Mouse (Mus musculus) MEL (cell line): ENCODE measurements around the gene Tarbp2. TPM values are rescaled to one million over a fixed set of nuclear protein-coding genes. Genes with fewer than 3 reads are reported as not detected.

ENCODE experiments used
- DNase-seq: peaks from one replicate; pipeline ENCODE4 v3.0.0; 2011; ENCODE audit warnings: low read depth, low spot score
- H3K27ac ChIP-seq: 2 replicates; pipeline ENCODE4 v1.5.1; 2012; ENCODE audit warnings: low read depth, mild to moderate bottlenecking, control low read depth, low read length, moderate library complexity; ENCODE audit not compliant: control insufficient read depth
- H3K27me3 ChIP-seq, 2 experiments: fragments of 150-350 bp in 1 of 2; sonication (generic) in 1 of 2; 2 replicates each; pipeline ENCODE4 v1.6.1; 2012; ENCODE audit warnings: low read length in 2 of 2, mild to moderate bottlenecking in 2 of 2, improper control_type of control experiment in 1 of 2, moderate library complexity in 1 of 2; ENCODE audit not compliant: insufficient read depth in 2 of 2, control insufficient read depth in 1 of 2
- H3K36me3 ChIP-seq, 2 experiments: 2 replicates each; pipeline ENCODE4 v1.6.1; 2012 to 2014; ENCODE audit warnings: low read length in 2 of 2, improper control_type of control experiment in 1 of 2, inconsistent platforms in 1 of 2, mild to moderate bottlenecking in 1 of 2; ENCODE audit not compliant: insufficient read depth in 2 of 2, control insufficient read depth in 1 of 2
- H3K4me1 ChIP-seq, 2 experiments: fragments of 150-350 bp in 1 of 2; sonication (generic) in 1 of 2; 2 replicates each; pipeline ENCODE4 v1.6.1; 2012; ENCODE audit warnings: low read length in 2 of 2, improper control_type of control experiment in 1 of 2, mild to moderate bottlenecking in 1 of 2; ENCODE audit not compliant: insufficient read depth in 2 of 2, control insufficient read depth in 1 of 2
- H3K4me3 ChIP-seq, 2 experiments: fragments of 150-350 bp in 1 of 2; sonication (generic) in 1 of 2; 2 replicates each; pipeline ENCODE4 v1.5.1; 2012; ENCODE audit warnings: low read depth in 2 of 2, low read length in 2 of 2, mild to moderate bottlenecking in 2 of 2, moderate library complexity in 2 of 2, control low read depth in 1 of 2, improper control_type of control experiment in 1 of 2; ENCODE audit not compliant: control insufficient read depth in 1 of 2, insufficient read depth in 1 of 2
- H3K79me2 ChIP-seq: 2 replicates; pipeline ENCODE4 v1.6.1; 2012; ENCODE audit warnings: mild to moderate bottlenecking, low read length, moderate library complexity; ENCODE audit not compliant: control insufficient read depth, poor library complexity, insufficient read depth
- H3K9ac ChIP-seq: 2 replicates; pipeline ENCODE4 v1.6.1; 2012; ENCODE audit warnings: low read depth, mild to moderate bottlenecking, control low read depth, low read length, moderate library complexity; ENCODE audit not compliant: control insufficient read depth, poor library complexity, severe bottlenecking
- H3K9me3 ChIP-seq: fragments of 150-350 bp; sonication (generic); replicated peaks from 2 replicates; pipeline ENCODE4 v1.6.1; 2012; ENCODE audit warnings: mild to moderate bottlenecking, low read length, improper control_type of control experiment, moderate library complexity; ENCODE audit not compliant: insufficient read depth
- CHD1 ChIP-seq: IDR thresholded peaks from 2 replicates; pipeline ENCODE4 v1.6.1; 2012; ENCODE audit warnings: low read depth, mild to moderate bottlenecking, inconsistent platforms, low read length, improper control_type of control experiment
- CHD2 ChIP-seq: IDR thresholded peaks from 2 replicates; pipeline ENCODE4 v1.6.1; 2011; ENCODE audit warnings: low read length, improper control_type of control experiment
- CTCF ChIP-seq, 3 experiments: IDR thresholded peaks in 2 of 3; conservative IDR thresholded peaks in 1 of 3; 2 replicates each; pipeline ENCODE4 v1.5.1; 2011 to 2012; ENCODE audit warnings: low read length in 3 of 3, low read depth in 2 of 3, mild to moderate bottlenecking in 2 of 3, improper control_type of control experiment in 1 of 3, inconsistent platforms in 1 of 3, mixed read lengths in 1 of 3, moderate library complexity in 1 of 3; ENCODE audit not compliant: control insufficient read depth in 1 of 3, insufficient read depth in 1 of 3, poor library complexity in 1 of 3, severe bottlenecking in 1 of 3
- ETS1 ChIP-seq: IDR thresholded peaks from 2 replicates; pipeline ENCODE4 v1.6.1; 2012; ENCODE audit warnings: low read depth, mild to moderate bottlenecking, inconsistent platforms, low read length, improper control_type of control experiment, moderate library complexity
- GATA1 ChIP-seq: IDR thresholded peaks from 2 replicates; pipeline ENCODE4 v1.6.1; 2011; ENCODE audit warnings: low read depth, low read length, improper control_type of control experiment
- HCFC1 ChIP-seq: IDR thresholded peaks from 2 replicates; pipeline ENCODE4 v1.6.1; 2012; ENCODE audit warnings: low read depth, mild to moderate bottlenecking, inconsistent platforms, low read length, improper control_type of control experiment, moderate library complexity
- JUND ChIP-seq: IDR thresholded peaks from 2 replicates; pipeline ENCODE4 v1.6.1; 2011; ENCODE audit warnings: low read depth, mild to moderate bottlenecking, improper control_type of control experiment, low read length
- MAFK ChIP-seq: IDR thresholded peaks from 2 replicates; pipeline ENCODE4 v1.6.1; 2011; ENCODE audit warnings: low read depth, mild to moderate bottlenecking, low read length, improper control_type of control experiment, borderline replicate concordance
- MAX ChIP-seq: IDR thresholded peaks from 2 replicates; pipeline ENCODE4 v1.6.1; 2011; ENCODE audit warnings: low read length, improper control_type of control experiment
- MAZ ChIP-seq: IDR thresholded peaks from 2 replicates; pipeline ENCODE4 v1.6.1; 2012; ENCODE audit warnings: low read depth, mild to moderate bottlenecking, inconsistent platforms, low read length, improper control_type of control experiment
- MXI1 ChIP-seq: IDR thresholded peaks from 2 replicates; pipeline ENCODE4 v1.6.1; 2011; ENCODE audit warnings: mild to moderate bottlenecking, low read depth, low read length, improper control_type of control experiment
- POLR2A ChIP-seq, 2 experiments: IDR thresholded peaks; 2 replicates each; pipeline ENCODE4 v1.6.1; 2011 to 2012; ENCODE audit warnings: low read length in 2 of 2, mild to moderate bottlenecking in 2 of 2, control low read depth in 1 of 2, improper control_type of control experiment in 1 of 2, low read depth in 1 of 2, moderate library complexity in 1 of 2; ENCODE audit not compliant: control insufficient read depth in 1 of 2, insufficient read depth in 1 of 2, poor library complexity in 1 of 2
- POLR2AphosphoS5 ChIP-seq: IDR thresholded peaks from 2 replicates; pipeline ENCODE4 v1.6.1; 2012; ENCODE audit warnings: low read depth, borderline replicate concordance, mild to moderate bottlenecking, inconsistent platforms, low read length, moderate library complexity, mixed read lengths
- RAD21 ChIP-seq: IDR thresholded peaks from 2 replicates; pipeline ENCODE4 v1.6.1; 2011; ENCODE audit warnings: mild to moderate bottlenecking, low read depth, low read length, improper control_type of control experiment
- RCOR1 ChIP-seq: IDR thresholded peaks from 2 replicates; pipeline ENCODE4 v1.6.1; 2012; ENCODE audit warnings: low read depth, mild to moderate bottlenecking, inconsistent platforms, low read length, improper control_type of control experiment
- SIN3A ChIP-seq: IDR thresholded peaks from 2 replicates; pipeline ENCODE4 v1.6.1; 2012; ENCODE audit warnings: low read length, improper control_type of control experiment, inconsistent platforms
- SMC3 ChIP-seq: IDR thresholded peaks from 2 replicates; pipeline ENCODE4 v1.6.1; 2011; ENCODE audit warnings: low read depth, low read length, improper control_type of control experiment
- TBP ChIP-seq: IDR thresholded peaks from 2 replicates; pipeline ENCODE4 v1.8.0; 2011; ENCODE audit warnings: low read depth, low read length, improper control_type of control experiment
- USF1 ChIP-seq: IDR thresholded peaks from 2 replicates; pipeline ENCODE4 v1.6.1; 2014; ENCODE audit warnings: low read depth, mild to moderate bottlenecking, inconsistent platforms, low read length, improper control_type of control experiment, moderate library complexity
- USF2 ChIP-seq, 2 experiments: IDR thresholded peaks; 2 replicates each; pipeline ENCODE4 v1.6.1; 2011 to 2012; ENCODE audit warnings: improper control_type of control experiment in 2 of 2, low read length in 2 of 2, borderline replicate concordance in 1 of 2, inconsistent platforms in 1 of 2, low read depth in 1 of 2, mild to moderate bottlenecking in 1 of 2; ENCODE audit not compliant: insufficient read depth in 1 of 2
- ZC3H11A ChIP-seq: IDR thresholded peaks from 2 replicates; pipeline ENCODE4 v1.6.1; 2012; ENCODE audit warnings: low read depth, mild to moderate bottlenecking, inconsistent platforms, low read length, improper control_type of control experiment
- ZKSCAN1 ChIP-seq: IDR thresholded peaks from 2 replicates; pipeline ENCODE4 v1.6.1; 2012; ENCODE audit warnings: low read depth, mild to moderate bottlenecking, inconsistent platforms, low read length, improper control_type of control experiment, moderate library complexity
- polyA plus RNA-seq, 2 experiments: library from polyadenylated mRNA; stranded (reverse) in 1 of 2; unstranded in 1 of 2; fragments of >175 nt in 1 of 2; fragments of >200 nt in 1 of 2; gene quantifications; 2 replicates each; pipeline versions ENCODE4 v1.2.1 to v1.2.4; 2012; ENCODE audit warnings: low replicate concordance in 2 of 2, low read depth in 1 of 2; ENCODE audit not compliant: insufficient read length in 2 of 2, insufficient read depth in 1 of 2, missing spikeins in 1 of 2
- total RNA-seq: library from RNA; depleted of rRNA; stranded (reverse); fragments of 300-350 nt; gene quantifications from 2 replicates; pipeline ENCODE4 v1.2.3, GENCODE M21; 2012

The Tarbp2 gene
- total and polyA plus RNA-seq, 3 experiments, result 155 to 182 TPM; not detected in 1

GRCm38 (mm10) chr15:102515261-102515660 is 2.7 kb upstream of the Tarbp2 start:
- TF ChIP-seq ZC3H11A, result no peak
- no peak for TF ChIP-seq GATA1
- no peak for TF ChIP-seq SMC3
- TF ChIP-seq MAFK, result no peak
- no peak for TF ChIP-seq CHD1
- TF ChIP-seq RCOR1, result no peak
- no peak overlapping the region for H3K9ac ChIP-seq
- peaks cover 0 to 5% of the 10 kb centered on the region in 2 experiments; a peak in 2 of 4 replicates for H3K36me3 ChIP-seq
- no peak overlapping the region for H3K27ac ChIP-seq
- no peaks in the 10 kb centered on the region for H3K27me3 ChIP-seq
- H3K4me1 ChIP-seq, result peaks cover 2 to 19% of the 10 kb centered on the region in 2 experiments; a peak in 3 of 4 replicates
- no peaks in the 10 kb centered on the region for H3K9me3 ChIP-seq
- H3K79me2 ChIP-seq, result peaks cover 10% of the 10 kb centered on the region; the same call in 1 of the 2 replicates
- no peak for DNase-seq
- no peak overlapping the region for H3K4me3 ChIP-seq

GRCm38 (mm10) chr15:102515791-102516190 is 2.2 kb upstream of the Tarbp2 start:
- Histone ChIP-seq H3K27me3 (no peaks in the 10 kb centered on the region), H3K9ac (no peak overlapping the region), H3K9me3 (no peaks in the 10 kb centered on the region), H3K4me1 (peaks cover 5 to 21% of the 10 kb centered on the region in 2 experiments; a peak in 3 of 4 replicates), H3K4me3 (no peak overlapping the region), H3K79me2 (peaks cover 14% of the 10 kb centered on the region), H3K36me3 (peaks cover 0 to 9% of the 10 kb centered on the region in 2 experiments; a peak in 2 of 4 replicates), H3K27ac (no peak overlapping the region)
- DNase-seq, result no peak
- no peak for TF ChIP-seq MAZ
- TF ChIP-seq CHD2, result no peak
- TF ChIP-seq POLR2AphosphoS5, result no peak
- TF ChIP-seq MXI1, result no peak
- no peak for TF ChIP-seq USF1
- no peak for TF ChIP-seq CHD1
- no peak for TF ChIP-seq POLR2A (IDR thresholded peaks at IDR 0.05; ENCODE audit: control insufficient read depth in 1 of 2, insufficient read depth in 1 of 2, low read depth in 1 of 2, low read length in 2 of 2, poor library complexity in 1 of 2)
- no peak for TF ChIP-seq MAX
- no peak for TF ChIP-seq CTCF (IDR thresholded peaks at IDR 0.05 in 2 of 3, conservative IDR thresholded peaks at IDR 0.05 in 1 of 3; ENCODE audit: control insufficient read depth in 1 of 3, insufficient read depth in 1 of 3, low read depth in 2 of 3, low read length in 3 of 3, poor library complexity in 1 of 3, severe bottlenecking in 1 of 3)
- TF ChIP-seq, all 39 proteins: peak for 0

DNA sequence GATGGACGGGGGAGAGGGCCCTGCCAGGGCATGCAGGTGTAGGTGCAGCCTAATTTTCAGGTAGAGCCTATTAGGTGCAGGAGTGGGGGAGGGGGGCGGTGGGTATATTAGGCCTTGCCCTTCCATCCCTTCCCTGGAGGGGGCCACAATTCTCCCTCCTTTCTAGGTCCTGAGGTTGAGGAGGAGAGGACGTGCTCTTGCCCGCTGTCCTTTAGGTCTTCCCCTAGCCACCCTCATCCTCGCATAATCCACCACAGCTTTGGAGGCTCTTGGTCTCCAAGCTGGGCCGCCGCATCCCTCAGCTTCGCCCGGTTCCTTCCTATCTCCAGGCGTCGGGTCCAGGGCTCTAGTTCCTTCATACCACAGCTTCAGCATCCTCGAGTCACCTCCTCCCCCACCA is 1.7 kb upstream of the Tarbp2 start:
- no peaks in the 10 kb centered on the region for H3K27me3 ChIP-seq
- no peak overlapping the region for H3K27ac ChIP-seq
- H3K36me3 ChIP-seq, result peaks cover 0 to 14% of the 10 kb centered on the region in 2 experiments; a peak in 2 of 4 replicates
- peaks cover 5 to 20% of the 10 kb centered on the region in 2 experiments; a peak in 3 of 4 replicates for H3K4me1 ChIP-seq
- peak overlapping the region; percentile 70 to 78 for H3K4me3 ChIP-seq
- H3K9ac ChIP-seq, result peak overlapping the region; percentile 69
- no peak for TF ChIP-seq CHD2
- TF ChIP-seq RCOR1, result no peak
- no peak for TF ChIP-seq GATA1
- no peak for TF ChIP-seq USF1
- no peak for TF ChIP-seq ETS1
- TF ChIP-seq SIN3A, result no peak
- no peak for TF ChIP-seq HCFC1
- TF ChIP-seq JUND, result no peak
- TF ChIP-seq ZKSCAN1, result no peak
- TF ChIP-seq USF2 (IDR thresholded peaks at IDR 0.05; ENCODE audit: borderline replicate concordance in 1 of 2, insufficient read depth in 1 of 2, low read depth in 1 of 2, low read length in 2 of 2), result no peak
- no peak for TF ChIP-seq RAD21
- no peak for TF ChIP-seq SMC3
- no peak for TF ChIP-seq TBP
- TF ChIP-seq, all 39 proteins: peak for 0
- DNase-seq, result no peak
- Histone ChIP-seq H3K79me2 (peaks cover 17% of the 10 kb centered on the region), H3K9me3 (no peaks in the 10 kb centered on the region)
